Mouse (Mus musculus) cerebellum, adult 11-12 months (tissue): ENCODE measurements at regions not wholly inside any gene's neighbourhood (a gene's known extent, or its start where the extent isn't known, plus 50 kb on each side); places are given as distances from the start of the nearest gene placed in this dataset.

ENCODE experiments used
- DNase-seq: peaks from one replicate; pipeline ENCODE4 v3.0.0; 2022

- DNase-seq, result peak; percentile 25
Observed at GRCm38 (mm10) chrX:145848937-145849783, 344.2 kb upstream of the Amot start.

DNA sequence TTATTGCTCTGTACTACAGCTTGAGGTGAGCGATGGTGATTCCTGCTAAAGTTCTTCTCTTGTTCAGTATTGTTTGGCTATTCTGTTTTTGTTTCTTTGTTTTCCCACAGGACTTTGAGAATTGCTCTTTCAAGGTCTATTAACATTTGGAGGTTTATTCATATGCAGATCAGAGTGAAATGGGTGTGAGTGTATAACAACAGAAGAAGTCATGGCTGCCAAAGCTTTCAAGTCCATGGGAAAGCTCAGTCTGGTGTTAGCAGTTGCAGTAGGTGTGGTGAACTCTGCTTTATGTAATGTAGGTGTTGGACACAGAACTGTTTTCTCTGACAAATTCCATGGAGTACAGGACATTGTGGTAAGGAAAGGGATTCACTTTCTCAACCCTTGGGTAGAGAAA lies 328.1 kb upstream of the Amot start:
- no peak for DNase-seq

DNA sequence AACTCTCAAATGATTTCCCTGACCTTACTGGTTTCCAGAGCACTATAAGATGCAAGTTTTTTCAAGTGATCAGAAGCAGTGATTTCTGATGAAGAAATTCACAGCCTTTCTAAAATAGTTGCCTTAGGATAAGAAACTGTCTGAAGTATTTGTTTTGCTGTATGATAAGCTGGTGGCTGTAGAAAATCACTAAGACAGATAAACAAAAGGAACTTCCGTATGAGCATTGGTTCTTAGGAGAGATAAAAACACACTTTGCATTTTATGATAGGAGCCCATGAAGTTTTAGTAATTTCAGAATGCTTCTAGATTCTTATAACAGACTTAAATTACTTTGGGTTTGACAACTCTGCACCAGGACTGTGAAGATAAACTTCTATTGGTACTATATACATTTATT lies 308.0 kb upstream of the Amot start:
- DNase-seq, result no peak
